Mouse (Mus musculus) ES-E14 (cell line): Measurements from ENCODE around the gene Naa20.

Source experiments
- CHD2 ChIP-seq: IDR thresholded peaks from 2 replicates; pipeline ENCODE4 v1.6.1; 2014; ENCODE audit warnings: mild to moderate bottlenecking, low read depth, low read length, inconsistent platforms
- HCFC1 ChIP-seq: IDR thresholded peaks from 2 replicates; pipeline ENCODE4 v1.6.1; 2012; ENCODE audit warnings: low read length, inconsistent platforms, borderline replicate concordance; ENCODE audit not compliant: insufficient read depth
- MAFK ChIP-seq: IDR thresholded peaks from 2 replicates; pipeline ENCODE4 v1.6.1; 2014; ENCODE audit warnings: mild to moderate bottlenecking, low read depth, low read length, inconsistent platforms; ENCODE audit not compliant: insufficient read depth
- ZC3H11A ChIP-seq: IDR thresholded peaks from 2 replicates; pipeline ENCODE4 v1.6.1; 2012; ENCODE audit warnings: low read depth, mild to moderate bottlenecking, inconsistent platforms, low read length, borderline replicate concordance
- ZNF384 ChIP-seq: IDR thresholded peaks from 2 replicates; pipeline ENCODE4 v1.6.1; 2012; ENCODE audit warnings: low read depth, low read length, inconsistent platforms

- TF ChIP-seq ZNF384 (no peak), HCFC1 (no peak), MAFK (no peak), ZC3H11A (no peak), CHD2 (no peak)
Measured at GRCm38 (mm10) chr2:145859442-145859931, 42.4 kb upstream of the Naa20 start.
